Mouse (Mus musculus): ENCODE data around the gene Gm9049.
"Not testable (repeated sequence)": the region's sequence is repeated elsewhere in the genome, so short reads cannot be mapped to it uniquely, and the experiment has no call there.

GRCm38 (mm10) chr10:118337731-118338130 is 16.2 kb downstream of the Gm9049 start, which contains the start of gene Gm9045:
- TF ChIP-seq CTCF (IDR thresholded peaks at IDR 0.05; ENCODE audit: control insufficient read depth, insufficient read depth, low read length); POLR2A (IDR thresholded peaks at IDR 0.05; ENCODE audit: borderline replicate concordance, control insufficient read depth, low read depth, low read length): not testable (repeated sequence)
